In the genomic region with DNA sequence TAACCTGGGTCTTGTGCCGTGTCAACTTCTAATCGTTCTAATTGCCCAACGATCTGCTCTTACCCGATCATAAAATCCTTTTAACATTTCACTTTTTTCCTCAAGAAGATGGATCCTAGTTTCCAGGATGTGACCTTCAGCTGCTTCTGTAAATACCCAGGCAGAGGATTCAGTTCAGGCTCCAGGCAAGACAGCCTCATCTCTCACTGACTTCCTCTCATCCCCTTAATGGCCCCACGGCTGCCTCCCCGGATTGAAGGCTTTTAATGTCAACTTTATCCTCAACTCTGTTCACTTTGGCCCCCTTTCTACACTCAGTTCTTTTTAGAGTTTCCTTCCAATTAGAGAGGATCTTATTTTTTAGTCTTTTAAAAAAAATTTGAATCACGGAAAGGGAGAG, we compare ENCODE assay signal across 13 mouse cellular contexts.
DNase-seq lines count a peak whose midpoint lies in the region; ATAC-seq lines count a peak whose summit lies in the region.
"Had no signal": no experiment of that assay in that cellular context is flagged by ENCODE, and none has a peak within 500 bp of the region (broad histone marks: within the 10 kb centered on the region; RNA-seq: fewer than 3 reads in every experiment).

No protein-coding gene starts in this region.

- no peaks in the 10 kb centered on the region for H3K9me3 ChIP-seq in heart, embryonic 10.5 days
- H3K9me3 ChIP-seq in lung, embryonic 15.5 days = no peaks in the 10 kb centered on the region
- H3K9me3 ChIP-seq in embryonic facial prominence, embryonic 10.5 days = no peaks in the 10 kb centered on the region
- H3K9me3 ChIP-seq in neural tube, embryonic 12.5 days = no peaks in the 10 kb centered on the region
- H3K9me3 ChIP-seq: heart, embryonic 12.5 days had no signal

- WGBS in heart, embryonic 10.5 days = 38% methylated on average over 7 of the region's 7 CpGs
- 20% methylated on average over 7 of the region's 7 CpGs for WGBS in lung, embryonic 15.5 days
- WGBS in embryonic facial prominence, embryonic 10.5 days = 42% methylated on average over 7 of the region's 7 CpGs
- WGBS in neural tube, embryonic 12.5 days = 29% methylated on average over 7 of the region's 7 CpGs

- H3K4me2 ChIP-seq in lung, embryonic 15.5 days = 0 out of 2 replicates have a peak overlapping the region, but pooled peaks have one; percentile 16
- peak overlapping the region; percentile 28 for H3K4me2 ChIP-seq in neural tube, embryonic 12.5 days (replicated peaks)
- H3K4me2 ChIP-seq: heart, embryonic 12.5 days had no signal

- H3K27me3 ChIP-seq in heart, embryonic 10.5 days (ENCODE audit: insufficient read depth, poor library complexity, severe bottlenecking) = no peaks in the 10 kb centered on the region
- H3K27me3 ChIP-seq in lung, embryonic 15.5 days = no peaks in the 10 kb centered on the region
- H3K27me3 ChIP-seq in embryonic facial prominence, embryonic 10.5 days (replicated peaks; ENCODE audit: low read depth, poor library complexity, severe bottlenecking) = no peaks in the 10 kb centered on the region
- H3K27me3 ChIP-seq in neural tube, embryonic 12.5 days (replicated peaks) = no peaks in the 10 kb centered on the region
- H3K27me3 ChIP-seq: heart, embryonic 12.5 days had no signal

- DNase-seq in heart, adult 8-10 months (ENCODE audit: low spot score) = peak; percentile 13
- no peak for DNase-seq in heart, embryonic 10.5 days (ENCODE audit: low spot score)
- DNase-seq in lung, postnatal 10 days = no peak
- DNase-seq in embryonic facial prominence, embryonic 10.5 days (ENCODE audit: low spot score) = no peak
- no peak for DNase-seq in natural killer cell, adult 2 months (ENCODE audit: low spot score in 2 of 2)
- DNase-seq in right cerebral cortex, adult 2 months (ENCODE audit: low spot score in 2 of 2) = no peak
- DNase-seq: cerebellum, postnatal 25 days; thymus, postnatal 25 days had no signal

- H3K27ac ChIP-seq in heart, embryonic 10.5 days = no peak overlapping the region
- H3K27ac ChIP-seq in lung, embryonic 15.5 days = no peak overlapping the region
- H3K27ac ChIP-seq in embryonic facial prominence, embryonic 10.5 days (replicated peaks) = peak overlapping the region; percentile 45; the same call in 1 of the 2 replicates
- no peak overlapping the region for H3K27ac ChIP-seq in neural tube, embryonic 12.5 days
- H3K27ac ChIP-seq: liver, embryonic 14.5 days had no signal

- peaks cover 10% of the 10 kb centered on the region for H3K4me1 ChIP-seq in heart, embryonic 10.5 days
- H3K4me1 ChIP-seq in lung, embryonic 15.5 days = 0 out of 2 replicates have a peak, but pooled peaks cover 7% of the 10 kb centered on the region
- H3K4me1 ChIP-seq in embryonic facial prominence, embryonic 10.5 days = peaks cover 26% of the 10 kb centered on the region
- peaks cover 7% of the 10 kb centered on the region; the same call in 1 of the 2 replicates for H3K4me1 ChIP-seq in neural tube, embryonic 12.5 days

- no peak overlapping the region for H3K4me3 ChIP-seq in heart, embryonic 10.5 days
- H3K4me3 ChIP-seq in lung, embryonic 15.5 days = no peak overlapping the region
- no peak overlapping the region for H3K4me3 ChIP-seq in embryonic facial prominence, embryonic 10.5 days
- H3K4me3 ChIP-seq in neural tube, embryonic 12.5 days = no peak overlapping the region
- H3K4me3 ChIP-seq: heart, embryonic 12.5 days; myocyte had no signal

- no peak for ATAC-seq in lung, embryonic 15.5 days (ENCODE audit: borderline replicate concordance, extremely low read depth, low FRiP score, low TSS enrichment)
- ATAC-seq in neural tube, embryonic 12.5 days (ENCODE audit: low FRiP score, low read depth) = no peak

- H3K9ac ChIP-seq in lung, embryonic 15.5 days = no peak overlapping the region
- no peak overlapping the region for H3K9ac ChIP-seq in neural tube, embryonic 12.5 days
- H3K9ac ChIP-seq: heart, embryonic 12.5 days; liver, embryonic 14.5 days had no signal

- H3K36me3 ChIP-seq in heart, embryonic 10.5 days = no peaks in the 10 kb centered on the region
- no peaks in the 10 kb centered on the region for H3K36me3 ChIP-seq in lung, embryonic 15.5 days
- no peaks in the 10 kb centered on the region for H3K36me3 ChIP-seq in embryonic facial prominence, embryonic 10.5 days (replicated peaks)
- no peaks in the 10 kb centered on the region for H3K36me3 ChIP-seq in neural tube, embryonic 12.5 days
- H3K36me3 ChIP-seq: heart, embryonic 12.5 days had no signal
